ENCODE assay signal across 24 mouse cellular contexts in the genomic region with DNA sequence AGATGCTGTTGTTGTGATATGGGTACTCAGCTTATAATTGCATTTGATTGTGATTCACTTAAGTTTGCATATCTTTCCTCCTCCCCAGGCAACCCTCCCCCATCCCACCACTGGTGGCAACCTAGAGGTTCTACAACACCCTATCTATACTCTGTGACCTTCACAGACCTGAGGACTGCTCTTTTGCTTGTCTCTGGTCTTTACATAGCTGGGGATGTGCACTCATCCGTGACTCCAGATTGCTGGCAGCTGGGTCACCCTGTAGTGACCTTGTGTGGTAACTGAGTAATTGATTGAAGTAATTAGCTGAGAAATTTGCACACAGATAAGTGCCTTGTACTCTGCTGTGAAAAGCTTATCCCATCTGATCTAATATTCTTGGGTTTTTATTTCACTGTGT. TPM values are rescaled to one million over a fixed set of nuclear protein-coding genes. Genes with fewer than 3 reads are reported as not detected.
DNase-seq lines count a peak whose midpoint lies in the region; ATAC-seq lines count a peak whose summit lies in the region.
"Had no signal": no experiment of that assay in that cellular context is flagged by ENCODE, and none has a peak within 500 bp of the region (broad histone marks: within the 10 kb centered on the region; RNA-seq: fewer than 3 reads in every experiment).

No protein-coding gene starts in this region.

- 0 out of 2 replicates have a peak, but pooled peaks have one; percentile 35 for ATAC-seq in neural tube, embryonic 14.5 days (ENCODE audit: low read depth)

- H3K4me3 ChIP-seq in neural tube, embryonic 14.5 days (ENCODE audit: low read depth, low read length), result no peak overlapping the region
- H3K4me3 ChIP-seq: embryonic facial prominence, embryonic 13.5 days; heart, adult 2 months had no signal

- 48% methylated on average over 1 of the region's 1 CpGs for WGBS in neural tube, embryonic 14.5 days

- peak; percentile 15 for DNase-seq in kidney, adult 11 months
- no peak for DNase-seq in kidney, adult 18-20 months
- DNase-seq in ZHBTc4 (ENCODE audit: low read depth, low spot score), result peak; percentile 21
- peak; percentile 18 for DNase-seq in kidney, adult 9 months
- no peak for DNase-seq in MN1 (ENCODE audit: low spot score)
- DNase-seq in thymus, postnatal 10 days (ENCODE audit: low spot score in 2 of 2), result no peak
- DNase-seq in right cerebral cortex, adult 2 months (ENCODE audit: low spot score in 2 of 2), result no peak
- DNase-seq: adrenal gland, adult 2 months; B cell, adult 2 months; cerebellum, adult 11 months; cerebellum, postnatal 36 days; gastrocnemius, postnatal 10 days; heart, adult 2 months; layer of hippocampus, postnatal 36 days; liver; lung, adult 18-20 months; lung, postnatal 36 days; midbrain, embryonic 14.5 days; thymus, postnatal 36 days had no signal

- H3K36me3 ChIP-seq in neural tube, embryonic 14.5 days (ENCODE audit: control insufficient read depth, insufficient read depth, low read length), result no peaks in the 10 kb centered on the region
- H3K36me3 ChIP-seq: embryonic facial prominence, embryonic 13.5 days had no signal

- no peak overlapping the region for H3K4me2 ChIP-seq in neural tube, embryonic 14.5 days (ENCODE audit: low read depth, low read length)
- H3K4me2 ChIP-seq: embryonic facial prominence, embryonic 13.5 days had no signal

- H3K9ac ChIP-seq in neural tube, embryonic 14.5 days (replicated peaks; ENCODE audit: low read depth, low read length), result no peak overlapping the region
- H3K9ac ChIP-seq: embryonic facial prominence, embryonic 13.5 days had no signal

- H3K4me1 ChIP-seq in neural tube, embryonic 14.5 days (ENCODE audit: control insufficient read depth, insufficient read depth, low read length), result no peaks in the 10 kb centered on the region
- H3K4me1 ChIP-seq: embryonic facial prominence, embryonic 13.5 days had no signal

- no peaks in the 10 kb centered on the region for H3K27me3 ChIP-seq in neural tube, embryonic 14.5 days (ENCODE audit: control insufficient read depth, insufficient read depth, low read length)
- H3K27me3 ChIP-seq: embryonic facial prominence, embryonic 13.5 days had no signal

- no peaks in the 10 kb centered on the region for H3K9me3 ChIP-seq in neural tube, embryonic 14.5 days (ENCODE audit: control insufficient read depth, low read length)
- H3K9me3 ChIP-seq: embryonic facial prominence, embryonic 13.5 days had no signal

- no peak overlapping the region for H3K27ac ChIP-seq in neural tube, embryonic 14.5 days (ENCODE audit: low read depth, low read length)
- H3K27ac ChIP-seq: embryonic facial prominence, embryonic 13.5 days; heart, adult 2 months; stomach, postnatal 0 days had no signal

RNA-seq across cellular contexts. Expression of a gene that starts 15.1 kb away (rescaled TPM):
- 1.7 and 2.6 TPM in 2 replicates for polyA plus RNA-seq in neural tube, embryonic 14.5 days (2014; fragmentation: Nextera tagmentation; extraction: Ambion mirVana)
- polyA plus RNA-seq: adrenal gland, adult 2 months; embryonic facial prominence, embryonic 13.5 days; heart, adult 2 months; heart, embryonic 16.5 days; large intestine, adult 2 months; stomach, postnatal 0 days had no signal

Comparison
In these comparisons a context has a peak if more than half of its experiments do, and no peak if none do; other contexts are left out.
1. DNase-seq: peak in kidney, adult 11 months (single experiment), ZHBTc4 (single experiment) and kidney, adult 9 months (single experiment); none in kidney, adult 18-20 months (single experiment), MN1 (single experiment), thymus, postnatal 10 days (0 of 2) and right cerebral cortex, adult 2 months (0 of 2).